Mouse (Mus musculus): Measurements from ENCODE around the gene Erp27. TPM values are rescaled to one million over a fixed set of nuclear protein-coding genes. Genes with fewer than 3 reads are reported as not detected.

Erp27 gene
- polyA plus RNA-seq, 1 experiment = 0.18 TPM

DNA sequence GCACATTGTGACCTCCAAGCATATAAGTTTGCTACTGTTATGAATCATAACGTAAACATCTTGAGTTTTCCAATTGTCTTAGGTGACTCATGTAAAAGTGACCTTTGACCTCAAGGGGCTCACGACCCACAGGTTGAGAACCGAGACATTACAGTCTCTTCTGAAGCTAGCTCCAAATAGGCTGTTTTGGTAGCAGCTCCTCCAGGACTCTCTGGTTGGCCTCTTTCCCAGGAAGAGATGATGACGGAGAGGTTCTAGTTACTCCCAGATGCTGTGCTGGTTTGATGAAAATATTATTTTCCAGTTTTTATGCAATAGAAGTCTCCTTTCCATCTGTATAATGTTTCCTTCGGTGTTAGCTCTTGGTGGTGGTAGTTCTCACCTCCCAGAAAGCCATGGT is 53.1 kb downstream of the Erp27 start:
- DNase-seq (ENCODE audit: extremely low spot score in 1 of 2, low spot score in 1 of 2) = no peak

DNA sequence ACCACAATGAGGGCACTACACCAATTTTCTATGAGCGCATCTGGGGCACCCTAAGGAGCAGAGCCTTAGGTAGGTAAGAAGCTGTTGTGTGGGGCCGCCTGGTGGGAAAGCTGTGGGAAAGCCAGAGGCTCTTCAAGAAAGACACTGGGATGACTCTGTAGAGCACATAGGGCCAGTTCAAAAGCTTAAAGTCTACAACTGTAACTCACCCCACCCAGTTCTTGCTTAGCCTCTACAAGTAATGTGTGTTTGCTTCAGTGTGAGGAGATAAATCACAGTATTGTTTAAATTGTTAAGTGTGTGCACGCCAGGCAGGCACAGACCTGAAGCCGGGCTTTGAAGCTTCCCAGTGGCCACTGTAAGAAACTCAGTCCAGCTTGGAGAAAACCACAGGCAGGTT is 55.8 kb downstream of the Erp27 start:
- DNase-seq (ENCODE audit: extremely low spot score in 1 of 2, low spot score in 1 of 2) = no peak

DNA sequence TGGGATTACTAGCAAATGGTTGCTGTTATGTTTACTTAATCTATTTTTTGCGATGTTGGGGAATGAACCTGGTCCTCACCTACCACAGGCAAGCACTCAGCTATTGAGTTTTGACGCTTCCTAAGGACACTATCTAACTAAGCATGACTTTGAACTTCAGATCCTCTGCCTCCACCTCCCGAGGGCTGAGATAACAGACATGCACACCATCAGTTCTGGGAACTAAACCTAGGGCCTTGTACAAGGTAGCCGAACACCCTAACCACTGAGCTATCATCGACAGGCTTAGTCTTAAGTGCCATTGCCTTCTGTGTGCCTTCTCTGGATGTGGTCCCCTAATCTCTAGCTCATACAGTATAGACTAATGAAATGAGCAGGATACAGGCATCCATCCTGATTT is 56.6 kb downstream of the Erp27 start:
- DNase-seq (ENCODE audit: extremely low spot score in 1 of 2, low spot score in 1 of 2) = no peak

DNA sequence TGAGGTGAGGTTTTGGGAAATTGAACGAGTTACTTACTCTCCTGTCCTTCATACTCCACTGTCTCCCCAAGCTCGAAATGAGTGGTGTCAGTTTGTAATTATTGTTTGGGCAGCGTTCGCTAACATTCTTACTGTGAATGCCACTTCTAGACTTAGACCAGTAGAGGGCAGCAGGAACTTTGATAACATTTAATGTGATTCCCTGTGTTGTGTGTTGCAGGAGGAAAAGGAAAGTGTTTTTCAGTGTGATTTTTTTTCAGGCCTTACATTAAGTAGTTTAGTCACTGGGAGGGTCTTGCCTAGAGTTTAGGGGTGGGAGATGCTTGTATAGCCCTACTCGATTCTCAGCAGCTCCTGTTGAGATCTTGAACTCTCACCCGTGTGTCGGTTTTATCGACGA is 61.0 kb downstream of the Erp27 start:
- DNase-seq (ENCODE audit: extremely low spot score in 1 of 2, low spot score in 1 of 2) = peak in 1 of 2 experiments; percentile 79

DNA sequence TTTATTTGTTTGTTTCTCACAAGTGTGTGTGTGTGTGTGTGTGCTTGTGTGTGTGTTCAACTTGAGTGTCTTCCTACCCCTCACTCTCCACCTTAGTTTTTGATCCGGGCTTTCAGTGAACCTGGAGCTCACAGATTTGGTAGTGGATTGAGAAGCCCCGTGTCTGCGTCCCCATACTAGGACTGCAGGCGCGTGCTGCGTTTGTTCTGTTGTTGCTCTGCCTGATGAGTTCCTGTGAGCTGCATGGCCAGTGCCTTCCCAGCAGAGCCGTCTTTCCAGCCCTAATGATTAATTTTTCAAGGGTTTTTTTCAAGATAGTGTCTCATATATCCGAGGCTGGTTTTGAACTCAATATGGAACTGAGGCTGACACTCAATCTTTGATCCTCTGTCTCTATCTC is 63.6 kb downstream of the Erp27 start:
- no peak for DNase-seq (ENCODE audit: extremely low spot score in 1 of 2, low spot score in 1 of 2)

DNA sequence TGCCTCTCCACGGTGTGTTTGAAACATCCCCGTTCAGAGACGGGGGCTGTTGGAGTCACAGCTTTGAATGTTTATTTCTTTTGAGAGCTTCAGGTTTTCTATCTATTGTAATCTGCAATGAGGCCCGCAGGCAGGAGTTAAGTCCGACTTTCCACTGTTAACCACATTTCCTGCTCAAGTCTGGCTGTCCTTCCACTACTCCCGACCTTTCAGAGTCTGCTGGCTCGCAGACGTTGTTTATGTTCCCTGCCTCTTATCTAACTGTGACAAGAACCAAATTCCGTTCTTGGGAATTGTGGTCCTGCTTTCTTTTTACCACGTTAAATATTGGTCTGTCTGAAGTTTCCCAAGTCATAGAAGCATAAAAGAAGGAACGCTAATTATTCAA is 64.1 kb downstream of the Erp27 start:
- DNase-seq (ENCODE audit: extremely low spot score in 1 of 2, low spot score in 1 of 2) = no peak

Other genes with a start within 250 kb of the Erp27 start
- 0.10 and 0.13 TPM in 2 replicates for gene Gucy2c, start 140.4 kb downstream of the Erp27 start, polyA plus RNA-seq (2012; rRNA removed)
- gene Hist4h4, start 117.8 kb downstream of the Erp27 start, polyA plus RNA-seq (2012; rRNA removed) = 0.56 and 0.80 TPM in 2 replicates
- gene H2afj, start 113.9 kb downstream of the Erp27 start, polyA plus RNA-seq (2012; rRNA removed) = 103 and 145 TPM in 2 replicates
- gene BC049715, start 94.6 kb downstream of the Erp27 start, polyA plus RNA-seq (2012; rRNA removed) = 0.59 and 1.3 TPM in 2 replicates
- 60.8 and 72.5 TPM in 2 replicates for gene Wbp11, start 93.9 kb downstream of the Erp27 start, polyA plus RNA-seq (2012; rRNA removed)
- gene Smco3, start 86.7 kb downstream of the Erp27 start, polyA plus RNA-seq (2012; rRNA removed) = 3.8 and 4.2 TPM in 2 replicates
- 0.50 and 0.62 TPM in 2 replicates for gene Art4, start 64.4 kb downstream of the Erp27 start, polyA plus RNA-seq (2012; rRNA removed)
- gene Mgp, start 46.4 kb downstream of the Erp27 start, polyA plus RNA-seq (2012; rRNA removed) = 156 and 163 TPM in 2 replicates
- 0.50 and 1.1 TPM in 2 replicates for gene Pde6h, start 1.7 kb upstream of the Erp27 start, polyA plus RNA-seq (2012; rRNA removed)
- gene Arhgdib, start 19.7 kb upstream of the Erp27 start, polyA plus RNA-seq (2012; rRNA removed) = 25.5 and 28.9 TPM in 2 replicates
- gene Rerg, start 248.3 kb upstream of the Erp27 start, polyA plus RNA-seq (2012; rRNA removed) = 18.4 and 22.2 TPM in 2 replicates

Data from frontal cortex, adult 2 months (tissue).